Mouse (Mus musculus): ENCODE results near the gene Zfp697.
"Not testable (repeated sequence)": the region's sequence is repeated elsewhere in the genome, so short reads cannot be mapped to it uniquely, and the experiment has no call there.

Gene Zfp697

GRCm38 (mm10) chr3:98368776-98369175 is 13.5 kb upstream of the Zfp697 start:
- no peak for DNase-seq (ENCODE audit: low read depth)

- DNase-seq (ENCODE audit: low read depth): no peak
Observed at GRCm38 (mm10) chr3:98374062-98374719, 8.1 kb upstream of the Zfp697 start.

- DNase-seq (ENCODE audit: low read depth): no peak
Observed at GRCm38 (mm10) chr3:98374980-98375379, 7.3 kb upstream of the Zfp697 start.

GRCm38 (mm10) chr3:98378267-98378666 is 4.0 kb upstream of the Zfp697 start:
- DNase-seq (ENCODE audit: low read depth): no peak

- no peak for DNase-seq (ENCODE audit: low read depth)
Observed at GRCm38 (mm10) chr3:98379236-98379635, 3.0 kb upstream of the Zfp697 start.

- peak; percentile 45 for DNase-seq (ENCODE audit: low read depth)
Observed at GRCm38 (mm10) chr3:98381677-98382245, 500 bp upstream of the Zfp697 start.

GRCm38 (mm10) chr3:98383024-98383790 is 946 bp downstream of the Zfp697 start:
- no peak for DNase-seq (ENCODE audit: low read depth)

GRCm38 (mm10) chr3:98387086-98387485 is 4.8 kb downstream of the Zfp697 start:
- no peak for DNase-seq (ENCODE audit: low read depth)

- DNase-seq (ENCODE audit: low read depth): no peak
Observed at GRCm38 (mm10) chr3:98387756-98388155, 5.5 kb downstream of the Zfp697 start.

- no peak for DNase-seq (ENCODE audit: low read depth)
Observed at GRCm38 (mm10) chr3:98389305-98389704, 7.0 kb downstream of the Zfp697 start.

GRCm38 (mm10) chr3:98404268-98404895 is 22.1 kb downstream of the Zfp697 start:
- DNase-seq (ENCODE audit: low read depth): not testable (repeated sequence)

- DNase-seq (ENCODE audit: low read depth): not testable (repeated sequence)
Observed at GRCm38 (mm10) chr3:98405877-98406276, 23.6 kb downstream of the Zfp697 start.

GRCm38 (mm10) chr3:98406569-98407144 is 24.4 kb downstream of the Zfp697 start:
- DNase-seq (ENCODE audit: low read depth): not testable (repeated sequence)

- DNase-seq (ENCODE audit: low read depth): not testable (repeated sequence)
Observed at GRCm38 (mm10) chr3:98407261-98407780, 25.1 kb downstream of the Zfp697 start.

GRCm38 (mm10) chr3:98410619-98411580 is 28.6 kb downstream of the Zfp697 start:
- DNase-seq (ENCODE audit: low read depth): not testable (repeated sequence)

- no peak for DNase-seq (ENCODE audit: low read depth)
Observed at GRCm38 (mm10) chr3:98413733-98414132, 31.5 kb downstream of the Zfp697 start.

- no peak for DNase-seq (ENCODE audit: low read depth)
Observed at GRCm38 (mm10) chr3:98414296-98414695, 32.0 kb downstream of the Zfp697 start.

- DNase-seq (ENCODE audit: low read depth): peak; percentile 94
Observed at GRCm38 (mm10) chr3:98416426-98417250, 34.4 kb downstream of the Zfp697 start.

- peak; percentile 96 for DNase-seq (ENCODE audit: low read depth)
Observed at GRCm38 (mm10) chr3:98417328-98417727, 35.1 kb downstream of the Zfp697 start.
